Mouse (Mus musculus) cerebellum, adult 2 months (tissue): ENCODE results near the gene Gmppa. TPM values are rescaled to one million over a fixed set of nuclear protein-coding genes. Genes with fewer than 3 reads are reported as not detected.

Source experiments
- DNase-seq, 2 experiments: peaks; one replicate each; pipeline ENCODE4 v3.0.0; 2021
- H3K27ac ChIP-seq: fragments of 200-500 bp; 2 replicates; pipeline ENCODE4 v1.5.1; 2012; ENCODE audit warnings: low read length, control low read depth, inconsistent platforms; ENCODE audit not compliant: insufficient read depth
- H3K27me3 ChIP-seq: fragments of 200-500 bp; 2 replicates; pipeline ENCODE4 v1.6.1; 2012; ENCODE audit warnings: inconsistent platforms, mild to moderate bottlenecking, low read length, moderate library complexity; ENCODE audit not compliant: control insufficient read depth, insufficient read depth
- H3K4me1 ChIP-seq: fragments of 200-500 bp; 2 replicates; pipeline ENCODE4 v1.6.1; 2011; ENCODE audit warnings: low read length; ENCODE audit not compliant: control insufficient read depth, insufficient read depth
- H3K4me3 ChIP-seq: fragments of 200-500 bp; replicated peaks from 2 replicates; pipeline ENCODE3; 2011; ENCODE audit warnings: mild to moderate bottlenecking, low read depth, low read length, control low read depth; ENCODE audit not compliant: insufficient read depth
- CTCF ChIP-seq: fragments of 200-500 bp; IDR thresholded peaks from 2 replicates; pipeline ENCODE4 v1.5.1; 2011; ENCODE audit warnings: low read depth, mild to moderate bottlenecking, control low read depth, low read length, moderate library complexity, borderline replicate concordance; ENCODE audit not compliant: insufficient read depth
- POLR2A ChIP-seq: fragments of 200-500 bp; IDR thresholded peaks from 2 replicates; pipeline ENCODE4 v1.6.1; 2011; ENCODE audit warnings: low read length, control low read depth, borderline replicate concordance; ENCODE audit not compliant: insufficient read depth
- WGBS: fragments of 180-500 bp; shearing (Covaris S2); methylation state at CpG from one replicate; pipeline ENCODE4 v1.1.7; 2018; 5-methylcytosine and 5-hydroxymethylcytosine counted together
- polyA plus RNA-seq: library from polyadenylated mRNA; depleted of rRNA; stranded (reverse); fragments of >200 nt; gene quantifications from 2 replicates; pipeline ENCODE4 v1.2.3, GENCODE M21; 2012

The Gmppa gene
- polyA plus RNA-seq, 1 experiment, result 155 TPM

DNA sequence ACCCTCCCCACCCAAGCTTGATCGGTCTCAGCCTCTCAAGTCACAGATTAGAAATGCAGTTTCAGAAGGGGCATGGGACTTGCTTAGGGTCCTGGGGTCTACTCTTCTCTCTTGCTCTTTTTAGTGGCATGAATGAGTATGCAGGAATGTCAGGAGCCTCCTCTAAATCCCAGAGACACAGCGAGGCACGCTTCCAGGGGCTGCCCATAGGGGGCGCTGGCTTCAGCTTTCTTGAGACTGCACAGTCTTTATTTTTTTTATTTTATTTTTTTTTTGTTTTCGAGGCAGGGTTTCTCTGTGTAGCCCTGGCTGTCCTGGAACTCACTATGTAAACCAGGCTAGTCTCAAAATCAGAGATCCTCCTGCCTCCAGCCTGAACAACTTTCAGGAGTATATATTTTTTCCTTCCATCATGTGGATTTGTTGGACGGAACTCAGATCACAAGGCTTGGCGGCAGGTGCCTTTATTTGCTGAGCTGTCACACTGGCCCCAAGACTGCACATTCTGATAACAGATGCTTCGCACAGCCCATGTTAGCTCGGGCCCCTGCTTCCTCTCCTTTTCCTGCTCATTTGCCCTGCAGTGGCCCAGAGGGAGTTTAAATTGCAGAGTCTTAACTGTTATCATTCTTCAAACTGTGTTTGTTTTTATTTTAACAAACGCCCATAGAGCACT is 9.8 kb upstream of the Gmppa start:
- H3K27me3 ChIP-seq, result no peaks in the 10 kb centered on the region
- no peak overlapping the region for H3K4me3 ChIP-seq
- 16% methylated on average over 10 of the region's 10 CpGs for WGBS
- TF ChIP-seq POLR2A (no peak), CTCF (peak; percentile 72)
- peak; percentile 69 to 76 for DNase-seq
- H3K4me1 ChIP-seq, result peaks cover 17% of the 10 kb centered on the region; the same call in 1 of the 2 replicates
- H3K27ac ChIP-seq, result peak overlapping the region; percentile 72

DNA sequence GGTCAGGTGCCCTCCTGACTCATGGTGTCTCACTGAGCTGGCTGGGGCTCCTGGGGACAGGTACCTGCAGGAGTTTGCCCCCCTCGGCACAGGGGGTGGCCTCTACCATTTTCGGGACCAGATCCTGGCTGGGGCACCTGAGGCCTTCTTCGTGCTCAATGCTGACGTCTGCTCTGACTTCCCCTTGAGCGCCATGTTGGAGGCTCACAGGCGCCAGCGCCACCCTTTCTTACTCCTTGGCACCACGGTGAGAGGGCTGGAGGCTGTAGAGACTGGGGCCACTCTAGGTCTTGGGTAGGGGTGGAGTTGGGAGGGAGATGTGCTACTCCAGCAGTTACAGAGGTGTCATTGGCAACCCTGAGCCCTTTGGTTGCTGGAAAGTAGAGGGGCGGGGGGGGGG is 3.1 kb downstream of the Gmppa start:
- Histone ChIP-seq H3K27ac (no peak overlapping the region), H3K27me3 (no peaks in the 10 kb centered on the region), H3K4me3 (no peak overlapping the region), H3K4me1 (peaks cover 49% of the 10 kb centered on the region)
- 83% methylated on average over 8 of the region's 9 CpGs for WGBS
- no peak for DNase-seq
- TF ChIP-seq POLR2A (no peak), CTCF (no peak)

DNA sequence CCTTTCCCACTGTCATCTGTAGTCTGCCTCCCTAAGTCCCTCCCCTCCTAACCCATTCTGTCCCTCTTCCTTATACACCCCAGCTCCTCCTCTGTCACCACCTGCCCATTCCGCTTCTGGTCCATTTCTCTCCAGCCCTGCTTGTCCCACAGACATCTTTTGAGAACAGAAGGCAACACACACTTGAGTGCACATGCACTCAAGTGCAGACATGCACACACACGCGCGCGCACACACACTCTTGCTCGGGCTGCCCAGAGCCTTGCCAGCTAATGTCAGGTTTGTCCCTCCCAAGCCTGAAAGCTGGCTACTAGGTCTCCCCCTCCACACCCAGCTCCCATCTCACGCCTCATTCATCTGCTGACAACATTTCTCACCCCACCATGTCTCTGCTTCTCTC is 4.9 kb downstream of the Gmppa start:
- peaks cover 67% of the 10 kb centered on the region for H3K4me1 ChIP-seq
- peak overlapping the region; percentile 9 for H3K4me3 ChIP-seq
- WGBS, result 20% methylated on average over 7 of the region's 7 CpGs
- H3K27me3 ChIP-seq, result no peaks in the 10 kb centered on the region
- TF ChIP-seq POLR2A (0 out of 2 replicates have a peak, but pooled peaks have one; percentile 19), CTCF (no peak)
- H3K27ac ChIP-seq, result peak overlapping the region; percentile 98
- DNase-seq, result peak; percentile 63 to 66

DNA sequence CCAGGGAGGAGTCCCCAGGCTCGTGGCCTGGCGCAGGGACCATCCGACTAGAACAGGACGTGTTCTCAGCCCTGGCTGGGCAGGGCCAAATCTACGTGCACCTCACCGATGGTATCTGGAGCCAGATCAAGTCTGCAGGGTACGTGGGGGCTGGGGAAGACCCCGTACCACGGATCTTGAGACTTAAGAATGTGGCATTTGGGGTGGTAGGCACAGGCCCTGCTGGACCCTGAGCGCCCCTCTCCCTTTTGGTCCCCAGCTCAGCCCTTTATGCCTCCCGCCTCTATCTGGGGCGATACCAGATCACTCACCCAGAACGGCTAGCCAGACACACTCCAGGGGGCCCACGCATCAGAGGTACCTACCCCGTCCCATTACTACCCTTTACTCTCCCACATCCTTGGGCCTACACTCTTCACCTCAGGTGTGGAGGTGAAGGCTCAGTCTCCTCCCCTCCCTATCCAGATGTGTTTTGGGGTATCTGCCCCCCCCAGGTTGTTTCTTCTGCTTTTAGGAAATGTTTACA is 5.8 kb downstream of the Gmppa start:
- Histone ChIP-seq H3K27ac (peak overlapping the region; percentile 98), H3K4me1 (peaks cover 72% of the 10 kb centered on the region), H3K27me3 (no peaks in the 10 kb centered on the region), H3K4me3 (no peak overlapping the region)
- TF ChIP-seq CTCF (no peak), POLR2A (no peak)
- WGBS, result 56% methylated on average over 15 of the region's 15 CpGs
- no peak for DNase-seq

DNA sequence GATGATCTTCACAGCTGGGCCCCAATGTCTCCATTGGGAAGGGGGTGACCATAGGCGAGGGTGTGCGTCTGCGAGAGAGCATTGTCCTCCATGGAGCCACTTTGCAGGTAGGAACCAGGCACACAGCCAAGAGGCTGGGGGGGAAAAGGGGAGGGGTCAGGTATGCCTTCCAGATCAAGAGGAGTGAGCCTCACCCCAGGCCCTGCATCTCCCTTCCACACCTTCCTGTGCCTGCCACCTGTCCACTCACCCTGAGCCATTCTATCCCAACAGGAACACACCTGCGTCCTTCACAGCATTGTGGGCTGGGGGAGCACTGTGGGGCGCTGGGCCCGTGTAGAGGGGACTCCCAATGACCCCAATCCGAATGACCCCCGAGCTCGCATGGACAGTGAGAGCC is 6.4 kb downstream of the Gmppa start:
- Histone ChIP-seq H3K4me1 (peaks cover 71% of the 10 kb centered on the region), H3K4me3 (no peak overlapping the region), H3K27me3 (no peaks in the 10 kb centered on the region), H3K27ac (peak overlapping the region; percentile 98)
- TF ChIP-seq CTCF (no peak), POLR2A (no peak)
- 31% methylated on average over 9 of the region's 9 CpGs for WGBS
- DNase-seq, result peak; percentile 73 to 74

DNA sequence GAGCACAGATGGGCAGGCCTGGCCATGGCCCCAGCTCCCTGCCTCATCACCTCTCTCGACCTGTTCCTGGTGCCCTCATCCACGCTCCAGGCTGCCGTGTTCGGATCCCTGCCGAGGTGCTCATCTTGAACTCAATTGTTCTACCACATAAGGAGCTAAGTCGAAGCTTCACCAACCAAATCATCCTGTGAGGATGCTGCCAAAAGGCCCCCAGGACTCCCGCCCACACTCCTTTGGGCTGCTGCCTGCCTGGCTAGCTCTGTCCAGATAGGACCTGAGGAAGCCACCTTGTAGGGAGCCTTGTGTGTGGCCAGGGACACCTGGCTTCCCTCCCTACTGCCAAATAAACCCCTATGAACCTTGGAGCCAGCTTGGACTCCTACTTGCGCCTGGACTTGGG is 7.1 kb downstream of the Gmppa start:
- DNase-seq, result peak; percentile 91 to 95
- Histone ChIP-seq H3K27me3 (no peaks in the 10 kb centered on the region), H3K27ac (peak overlapping the region; percentile 98), H3K4me3 (no peak overlapping the region), H3K4me1 (peaks cover 74% of the 10 kb centered on the region)
- 3% methylated on average over 8 of the region's 8 CpGs for WGBS
- TF ChIP-seq POLR2A (no peak), CTCF (no peak)

DNA sequence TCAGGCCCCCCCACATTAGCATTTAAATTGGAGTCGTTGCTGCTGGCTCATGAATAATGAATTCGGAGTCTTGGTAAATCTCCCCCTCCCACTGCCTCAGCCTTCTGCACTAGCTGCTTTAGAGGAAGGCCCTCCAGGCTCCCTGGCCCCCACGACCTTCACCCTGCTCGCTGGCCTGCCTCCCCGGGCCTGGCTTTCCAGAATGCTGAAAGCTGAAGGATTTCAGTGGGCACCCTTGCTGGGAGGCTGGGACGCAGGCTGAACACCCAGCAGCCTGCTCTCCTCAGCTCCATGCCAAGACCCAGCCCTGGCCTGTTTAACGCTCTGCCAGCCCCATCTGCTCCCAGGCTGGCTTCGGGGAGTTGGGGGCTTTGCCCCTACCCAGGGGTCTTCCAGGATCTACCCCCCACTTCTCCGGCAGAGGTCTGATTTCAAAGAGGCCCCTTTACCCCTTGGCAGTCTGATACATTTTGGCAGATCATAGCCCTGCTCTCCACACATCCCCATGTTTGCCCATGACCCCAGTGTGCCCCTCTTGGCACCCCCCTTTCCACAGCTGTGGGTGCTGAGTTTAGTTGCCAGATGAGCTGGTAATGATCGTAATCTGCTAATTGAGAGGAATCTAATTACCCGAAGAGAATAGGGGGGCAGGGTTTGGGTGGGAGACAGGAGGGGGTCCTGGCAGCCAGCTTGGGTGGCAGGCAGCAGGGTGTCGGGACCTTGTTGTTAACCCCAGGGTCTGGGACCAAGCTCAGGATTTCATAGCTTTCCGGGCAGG is 7.7 kb downstream of the Gmppa start:
- H3K27me3 ChIP-seq, result no peaks in the 10 kb centered on the region
- DNase-seq, result peak; percentile 78 to 80
- H3K4me1 ChIP-seq, result peaks cover 74% of the 10 kb centered on the region
- H3K27ac ChIP-seq, result peak overlapping the region; percentile 98
- no peak overlapping the region for H3K4me3 ChIP-seq
- TF ChIP-seq CTCF (no peak), POLR2A (no peak)
- WGBS, result 8% methylated on average over 13 of the region's 13 CpGs

DNA sequence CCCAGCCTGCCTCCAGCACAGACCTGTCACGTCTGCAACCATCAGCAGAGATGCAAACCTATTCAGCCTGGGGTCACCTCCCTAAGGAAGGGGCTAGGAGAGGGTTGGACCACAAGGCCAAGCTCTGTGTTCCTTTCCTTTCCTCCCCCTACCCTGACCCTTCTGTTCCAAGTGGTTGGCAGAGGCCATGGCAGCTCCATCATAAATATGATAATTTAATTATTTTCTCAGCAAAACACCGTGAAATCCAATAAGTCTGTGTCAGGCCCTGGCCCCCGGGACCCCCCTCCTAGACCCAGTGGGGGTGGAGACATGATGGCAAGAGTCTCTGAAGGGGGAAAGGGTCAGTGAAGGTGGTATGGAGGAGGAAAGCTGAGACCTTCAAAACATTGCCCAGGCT is 8.5 kb downstream of the Gmppa start:
- peaks cover 68% of the 10 kb centered on the region for H3K4me1 ChIP-seq
- WGBS, result 24% methylated on average over 3 of the region's 3 CpGs

More for the DNA sequence above, 8.5 kb downstream of the Gmppa start:
- TF ChIP-seq CTCF (no peak), POLR2A (no peak)
- peak overlapping the region; percentile 85 for H3K27ac ChIP-seq
- peak in 1 of 2 experiments; percentile 41 for DNase-seq
- H3K27me3 ChIP-seq, result no peaks in the 10 kb centered on the region
- no peak overlapping the region for H3K4me3 ChIP-seq
